Mouse (Mus musculus): ENCODE results near the gene Rasgrp1. TPM values are rescaled to one million over a fixed set of nuclear protein-coding genes. Genes with fewer than 3 reads are reported as not detected.

Gene Rasgrp1
- total and polyA plus RNA-seq, 2 experiments from 2014 or later: 2.8 to 5.0 TPM

GRCm38 (mm10) chr2:117331634-117332033 is 11.2 kb downstream of the Rasgrp1 start:
- Histone ChIP-seq H3K4me2 (ENCODE audit: low read depth, low read length) (no peak overlapping the region), H3K36me3 (ENCODE audit: insufficient read depth, low read length) (no peaks in the 10 kb centered on the region), H3K4me3 (ENCODE audit: low read length) (no peak overlapping the region), H3K27ac (no peak overlapping the region), H3K4me1 (ENCODE audit: insufficient read depth, low read length) (no peaks in the 10 kb centered on the region), H3K27me3 (ENCODE audit: insufficient read depth, low read length) (no peaks in the 10 kb centered on the region), H3K9me3 (ENCODE audit: low read length) (no peaks in the 10 kb centered on the region), H3K9ac (replicated peaks; ENCODE audit: low read length) (no peak overlapping the region)
- WGBS: 67% methylated on average over 5 of the region's 5 CpGs
- peak; percentile 57 for TF ChIP-seq CTCF (IDR thresholded peaks at IDR 0.05; ENCODE audit: low read depth)
- ATAC-seq (peak; percentile 56; the same call in 1 of the 2 replicates), DNase-seq (ENCODE audit: low spot score) (peak; percentile 22)

- Histone ChIP-seq H3K9me3 (ENCODE audit: low read length) (no peaks in the 10 kb centered on the region), H3K4me3 (ENCODE audit: low read length) (no peak overlapping the region), H3K27me3 (ENCODE audit: insufficient read depth, low read length) (no peaks in the 10 kb centered on the region), H3K4me2 (ENCODE audit: low read depth, low read length) (no peak overlapping the region), H3K4me1 (ENCODE audit: insufficient read depth, low read length) (no peaks in the 10 kb centered on the region), H3K36me3 (ENCODE audit: insufficient read depth, low read length) (no peaks in the 10 kb centered on the region), H3K27ac (no peak overlapping the region), H3K9ac (replicated peaks; ENCODE audit: low read length) (no peak overlapping the region)
- DNase-seq (ENCODE audit: low spot score): no peak
- no peak for TF ChIP-seq CTCF (IDR thresholded peaks at IDR 0.05; ENCODE audit: low read depth)
- 77% methylated on average over 9 of the region's 9 CpGs for WGBS
- no peak for ATAC-seq
These were observed 14.1 kb downstream of the Rasgrp1 start for GRCm38 (mm10) chr2:117328521-117329285.

- Histone ChIP-seq H3K4me3 (ENCODE audit: low read length) (no peak overlapping the region), H3K4me2 (ENCODE audit: low read depth, low read length) (no peak overlapping the region), H3K27me3 (ENCODE audit: insufficient read depth, low read length) (no peaks in the 10 kb centered on the region), H3K4me1 (ENCODE audit: insufficient read depth, low read length) (no peaks in the 10 kb centered on the region), H3K36me3 (ENCODE audit: insufficient read depth, low read length) (no peaks in the 10 kb centered on the region), H3K9ac (replicated peaks; ENCODE audit: low read length) (no peak overlapping the region), H3K27ac (no peak overlapping the region), H3K9me3 (ENCODE audit: low read length) (no peaks in the 10 kb centered on the region)
- no peak for DNase-seq (ENCODE audit: low spot score)
- TF ChIP-seq CTCF (IDR thresholded peaks at IDR 0.05; ENCODE audit: low read depth): no peak
- no peak for ATAC-seq
- WGBS: 88% methylated on average over 8 of the region's 8 CpGs
These were observed 20.4 kb downstream of the Rasgrp1 start for GRCm38 (mm10) chr2:117322399-117322798.

- WGBS: 84% methylated on average over 3 of the region's 3 CpGs
- Histone ChIP-seq H3K4me2 (ENCODE audit: low read depth, low read length) (no peak overlapping the region), H3K27me3 (ENCODE audit: insufficient read depth, low read length) (no peaks in the 10 kb centered on the region), H3K4me3 (ENCODE audit: low read length) (no peak overlapping the region), H3K36me3 (ENCODE audit: insufficient read depth, low read length) (no peaks in the 10 kb centered on the region), H3K9me3 (ENCODE audit: low read length) (no peaks in the 10 kb centered on the region), H3K27ac (no peak overlapping the region), H3K9ac (replicated peaks; ENCODE audit: low read length) (no peak overlapping the region), H3K4me1 (ENCODE audit: insufficient read depth, low read length) (no peaks in the 10 kb centered on the region)
- TF ChIP-seq CTCF (IDR thresholded peaks at IDR 0.05; ENCODE audit: low read depth): no peak
- DNase-seq (ENCODE audit: low spot score) (no peak), ATAC-seq (no peak)
These were observed 21.6 kb downstream of the Rasgrp1 start for GRCm38 (mm10) chr2:117321231-117321630.

- Histone ChIP-seq H3K4me2 (ENCODE audit: low read depth, low read length) (no peak overlapping the region), H3K4me3 (ENCODE audit: low read length) (no peak overlapping the region), H3K9ac (replicated peaks; ENCODE audit: low read length) (no peak overlapping the region), H3K27ac (no peak overlapping the region), H3K9me3 (ENCODE audit: low read length) (no peaks in the 10 kb centered on the region), H3K4me1 (ENCODE audit: insufficient read depth, low read length) (no peaks in the 10 kb centered on the region), H3K36me3 (ENCODE audit: insufficient read depth, low read length) (no peaks in the 10 kb centered on the region), H3K27me3 (ENCODE audit: insufficient read depth, low read length) (no peaks in the 10 kb centered on the region)
- DNase-seq (ENCODE audit: low spot score) (no peak), ATAC-seq (no peak)
- 88% methylated on average over 3 of the region's 3 CpGs for WGBS
- no peak for TF ChIP-seq CTCF (IDR thresholded peaks at IDR 0.05; ENCODE audit: low read depth)
These were observed 23.8 kb downstream of the Rasgrp1 start for GRCm38 (mm10) chr2:117318991-117319390.

GRCm38 (mm10) chr2:117313586-117314235 is 29.1 kb downstream of the Rasgrp1 start:
- Histone ChIP-seq H3K4me3 (ENCODE audit: low read length) (no peak overlapping the region), H3K9me3 (ENCODE audit: low read length) (no peaks in the 10 kb centered on the region), H3K27me3 (ENCODE audit: insufficient read depth, low read length) (no peaks in the 10 kb centered on the region), H3K4me2 (ENCODE audit: low read depth, low read length) (no peak overlapping the region), H3K9ac (replicated peaks; ENCODE audit: low read length) (no peak overlapping the region), H3K36me3 (ENCODE audit: insufficient read depth, low read length) (no peaks in the 10 kb centered on the region), H3K4me1 (ENCODE audit: insufficient read depth, low read length) (no peaks in the 10 kb centered on the region), H3K27ac (no peak overlapping the region)
- ATAC-seq (no peak), DNase-seq (ENCODE audit: low spot score) (no peak)
- TF ChIP-seq CTCF (IDR thresholded peaks at IDR 0.05; ENCODE audit: low read depth): no peak
- WGBS: 72% methylated on average over 5 of the region's 5 CpGs

- H3K27ac ChIP-seq: peak overlapping the region; percentile 9; the same call in 1 of the 2 replicates
- H3K36me3 ChIP-seq (ENCODE audit: insufficient read depth, low read length): no peaks in the 10 kb centered on the region
- no peaks in the 10 kb centered on the region for H3K27me3 ChIP-seq (ENCODE audit: insufficient read depth, low read length)
- H3K9ac ChIP-seq (replicated peaks; ENCODE audit: low read length): no peak overlapping the region
- no peaks in the 10 kb centered on the region for H3K4me1 ChIP-seq (ENCODE audit: insufficient read depth, low read length)
- no peak for TF ChIP-seq CTCF (IDR thresholded peaks at IDR 0.05; ENCODE audit: low read depth)
- H3K4me2 ChIP-seq (ENCODE audit: low read depth, low read length): peak overlapping the region; percentile 35
- ATAC-seq (peak; percentile 97), DNase-seq (ENCODE audit: low spot score) (peak; percentile 57)
- WGBS: 31% methylated on average over 7 of the region's 7 CpGs
- H3K4me3 ChIP-seq (ENCODE audit: low read length): no peak overlapping the region
- H3K9me3 ChIP-seq (ENCODE audit: low read length): no peaks in the 10 kb centered on the region
These were observed 30.3 kb downstream of the Rasgrp1 start for GRCm38 (mm10) chr2:117312441-117312895.
